Mouse (Mus musculus) kidney, postnatal 10 days (tissue): ENCODE results near the gene Gpr18.

Experiments used
- DNase-seq: peaks from one replicate; pipeline ENCODE4 v3.0.0; 2021; ENCODE audit warnings: mixed read lengths

Gene Gpr18

GRCm38 (mm10) chr14:121915621-121916020 is at the start of gene Gpr18:
TSS of gene Gpr18 (minus strand) at chr14:121915781.
- no peak for DNase-seq

GRCm38 (mm10) chr14:121964990-121965389 is 49.4 kb upstream of the Gpr18 start, which contains the start of gene Gpr183:
TSS of gene Gpr183 (minus strand) at chr14:121965195.
- no peak for DNase-seq

GRCm38 (mm10) chr14:121963942-121964335 is 48.4 kb upstream of the Gpr18 start:
- DNase-seq: no peak

- DNase-seq: no peak
These were observed 47.8 kb upstream of the Gpr18 start for GRCm38 (mm10) chr14:121963251-121963941.

GRCm38 (mm10) chr14:121962128-121962890 is 46.7 kb upstream of the Gpr18 start:
- DNase-seq: peak; percentile 43

GRCm38 (mm10) chr14:121961496-121962127 is 46.0 kb upstream of the Gpr18 start:
- no peak for DNase-seq

- DNase-seq: no peak
These were observed 45.4 kb upstream of the Gpr18 start for GRCm38 (mm10) chr14:121960997-121961396.

- DNase-seq: no peak
These were observed 45.0 kb upstream of the Gpr18 start for GRCm38 (mm10) chr14:121960531-121960930.

GRCm38 (mm10) chr14:121960031-121960430 is 44.5 kb upstream of the Gpr18 start:
- no peak for DNase-seq

GRCm38 (mm10) chr14:121959538-121959980 is 44.0 kb upstream of the Gpr18 start:
- DNase-seq: no peak

GRCm38 (mm10) chr14:121958751-121959537 is 43.4 kb upstream of the Gpr18 start:
- DNase-seq: peak; percentile 28

- DNase-seq: no peak
These were observed 42.6 kb upstream of the Gpr18 start for GRCm38 (mm10) chr14:121958041-121958750.

- no peak for DNase-seq
These were observed 41.7 kb upstream of the Gpr18 start for GRCm38 (mm10) chr14:121957176-121957871.

- DNase-seq: no peak
These were observed 40.7 kb upstream of the Gpr18 start for GRCm38 (mm10) chr14:121956291-121956690.

- DNase-seq: no peak
These were observed 39.7 kb upstream of the Gpr18 start for GRCm38 (mm10) chr14:121955176-121955795.

- DNase-seq: no peak
These were observed 39.0 kb upstream of the Gpr18 start for GRCm38 (mm10) chr14:121954608-121955007.

GRCm38 (mm10) chr14:121954129-121954528 is 38.5 kb upstream of the Gpr18 start:
- DNase-seq: no peak

- no peak for DNase-seq
These were observed 36.4 kb upstream of the Gpr18 start for GRCm38 (mm10) chr14:121952046-121952400.

- DNase-seq: no peak
These were observed 35.9 kb upstream of the Gpr18 start for GRCm38 (mm10) chr14:121951399-121952045.

GRCm38 (mm10) chr14:121949897-121950296 is 34.3 kb upstream of the Gpr18 start:
- DNase-seq: no peak

- DNase-seq: no peak
These were observed 33.9 kb upstream of the Gpr18 start for GRCm38 (mm10) chr14:121949436-121949835.
